Mouse (Mus musculus) erythroid progenitor cell, adult 5-6 weeks (primary cell): ENCODE results near the gene Zfp219. TPM values are rescaled to one million over a fixed set of nuclear protein-coding genes. Genes with fewer than 3 reads are reported as not detected.

ENCODE experiments used
- ATAC-seq: replicated peaks from 2 replicates; pipeline ENCODE4 v1.8.0; 2016; ENCODE audit warnings: moderate number of reproducible peaks, mild to moderate bottlenecking, moderate TSS enrichment, inconsistent platforms; ENCODE audit not compliant: poor library complexity, low FRiP score, severe bottlenecking
- total RNA-seq, 2 experiments: library from RNA; stranded (forward) in 1 of 2; stranded (reverse) in 1 of 2; fragments of 150-400 nt in 1 of 2; fragments of 186-747, 209-891 nt in 1 of 2; gene quantifications; 2 replicates each; pipeline versions ENCODE4 v1.2.3 to v1.2.4; 2015 to 2017; ENCODE audit warnings: low replicate concordance in 2 of 2

The Zfp219 gene
- total RNA-seq, 2 experiments from 2014 or later = 4.2 to 4.8 TPM

DNA sequence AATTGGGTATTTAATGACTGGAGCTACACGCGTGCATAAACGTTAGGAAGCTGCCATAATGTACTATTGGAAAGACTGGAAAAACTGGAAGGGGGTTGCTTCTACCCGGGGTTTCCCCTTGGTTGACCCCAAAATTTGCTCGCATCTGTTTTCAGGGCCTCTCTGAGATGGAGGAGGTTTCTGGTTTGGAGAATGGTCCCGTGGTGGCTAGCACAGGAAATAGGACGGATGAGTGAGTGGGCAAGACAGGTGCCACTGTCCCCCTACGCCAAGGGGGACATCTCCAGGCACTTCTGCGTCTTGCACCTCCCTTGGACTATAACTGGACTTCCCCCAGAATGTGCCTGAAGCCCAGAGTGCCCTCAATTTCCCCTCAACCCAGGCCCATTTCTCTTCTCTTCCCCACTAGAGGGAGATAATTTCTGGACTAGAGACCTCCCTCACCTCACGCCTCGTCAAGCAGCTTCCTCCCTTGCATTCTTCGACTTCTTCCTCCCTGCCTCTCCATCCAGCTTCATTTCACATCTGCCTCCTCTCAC, 1.4 kb downstream of the Zfp219 start:
- ATAC-seq = peak; percentile 42

DNA sequence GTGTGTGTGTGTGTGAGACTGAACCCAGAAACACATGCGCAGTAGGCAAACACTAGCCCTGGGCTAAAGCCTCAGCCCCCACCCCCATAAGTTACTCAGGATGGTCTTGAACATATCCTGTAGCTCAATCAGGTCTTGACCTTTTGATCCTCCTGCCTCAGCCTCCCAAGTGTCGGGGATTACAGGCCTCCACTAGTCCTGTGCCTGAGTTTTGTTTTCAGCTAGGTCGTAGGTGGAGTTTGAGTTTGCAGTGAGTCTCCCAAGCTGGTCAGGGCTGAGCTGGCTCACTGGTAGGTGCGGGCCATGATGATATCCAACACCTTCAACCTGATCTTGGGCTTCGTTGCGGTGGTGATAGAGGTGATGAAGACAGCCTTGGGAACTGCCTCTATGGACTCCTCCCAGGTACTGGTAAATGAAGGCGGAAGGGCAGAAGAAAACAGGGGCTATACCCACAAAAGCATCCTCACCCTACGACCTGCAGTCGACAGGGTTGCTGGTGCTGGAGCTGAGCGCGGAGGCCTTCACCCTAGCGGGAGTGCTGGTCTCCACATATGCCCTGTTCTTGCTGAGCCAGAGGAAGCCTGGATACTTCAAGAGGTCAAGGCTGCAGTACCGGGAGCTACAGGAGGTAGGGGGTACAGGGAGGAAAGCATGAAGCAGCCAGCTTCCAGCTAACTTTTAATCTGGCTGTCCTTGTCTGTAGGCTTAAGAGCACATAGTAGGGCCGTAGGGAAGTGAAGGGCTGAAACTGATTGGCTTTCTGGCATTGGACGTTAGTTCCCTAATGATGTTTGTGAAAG, 2.1 kb downstream of the Zfp219 start:
- ATAC-seq = no peak

DNA sequence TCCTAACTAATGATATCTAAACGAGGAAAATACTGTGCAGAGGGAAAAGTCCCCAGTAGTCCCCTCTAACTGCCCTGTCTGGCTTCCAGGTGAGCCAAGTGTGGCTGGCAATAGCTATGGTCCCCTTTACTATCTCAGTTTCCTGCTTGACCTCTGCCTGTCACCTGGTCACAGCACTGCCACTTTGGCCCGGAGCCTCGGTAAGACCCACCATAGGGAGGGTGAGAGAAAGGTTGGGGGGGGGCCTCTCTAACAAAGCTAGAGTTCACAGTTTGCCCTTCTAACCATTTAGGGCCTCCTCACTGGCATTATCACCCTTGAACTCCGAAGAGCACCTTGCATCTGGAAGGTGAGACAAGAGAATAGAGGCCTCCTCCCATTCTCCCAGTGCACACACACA, 2.9 kb downstream of the Zfp219 start:
- ATAC-seq = no peak

DNA sequence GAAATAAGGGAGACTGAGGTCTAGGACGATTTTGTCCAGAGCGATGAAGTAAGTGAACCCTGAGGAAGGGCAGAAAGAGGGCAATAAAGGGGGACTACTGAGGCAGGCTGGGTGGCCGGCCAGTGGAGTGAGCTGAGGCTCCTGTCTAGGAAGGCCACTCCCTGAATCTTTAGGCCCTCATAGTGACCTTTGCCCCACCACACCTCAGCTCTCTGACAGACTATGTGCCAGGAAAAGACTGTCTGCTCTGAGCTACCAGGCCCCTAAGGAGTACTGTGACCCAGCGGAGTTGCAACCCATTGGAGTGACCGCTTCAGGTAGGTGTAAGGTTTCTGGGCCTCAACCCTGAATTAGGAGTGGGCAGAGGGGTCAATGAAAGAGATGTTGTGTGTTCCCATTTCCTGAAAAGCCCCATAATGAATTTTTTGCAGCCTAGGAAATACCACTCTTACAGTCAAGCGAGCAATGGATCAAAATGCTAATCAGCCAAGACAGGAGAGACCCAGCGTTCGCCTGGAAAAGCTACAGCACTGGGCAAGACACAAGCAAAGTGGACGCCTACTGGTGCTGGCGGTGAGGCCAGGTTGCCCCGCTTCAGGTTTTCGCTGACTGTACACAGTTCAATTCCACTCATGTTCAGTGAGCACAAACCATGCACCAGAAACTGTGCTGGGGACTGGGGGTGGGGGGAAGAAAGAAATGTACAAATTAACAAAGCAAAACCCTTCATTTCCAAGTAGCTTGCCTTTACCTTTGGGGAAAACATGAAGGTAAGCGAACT, 3.7 kb downstream of the Zfp219 start:
- ATAC-seq = no peak

DNA sequence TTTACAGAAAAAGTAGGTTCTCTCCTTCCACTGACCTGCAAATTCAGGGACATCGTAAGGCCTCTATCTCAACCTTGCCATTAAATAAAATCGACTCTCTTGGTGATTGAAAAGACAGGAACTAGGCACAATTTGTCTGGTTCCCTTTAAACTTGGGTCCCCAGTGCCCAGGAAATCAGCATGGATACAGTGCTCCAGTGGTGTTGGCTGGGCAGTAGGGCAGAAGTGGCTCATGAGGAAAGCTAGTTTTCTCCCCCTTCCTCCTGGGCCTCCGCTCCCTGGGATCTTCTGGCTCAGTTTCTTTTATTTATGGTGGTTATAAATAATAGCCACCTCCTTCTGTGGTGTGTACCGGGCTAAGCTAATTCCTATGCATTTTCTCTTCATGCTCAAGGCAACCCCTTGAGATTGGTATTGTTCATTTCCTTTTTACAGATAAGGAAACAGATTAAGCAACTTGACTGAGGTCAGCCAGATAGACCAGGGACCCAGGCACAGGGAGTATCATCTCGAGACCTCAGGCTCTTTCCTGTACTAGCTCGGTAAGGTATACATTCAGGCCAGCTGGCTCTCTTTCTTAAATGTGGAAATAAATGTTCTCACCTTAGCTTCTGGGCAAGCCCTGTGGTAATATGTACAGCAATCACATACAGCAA, 5.0 kb downstream of the Zfp219 start, which contains the start of gene Tmem253:
TSS of gene Tmem253 (plus strand) at position 214 of the 656 bp plus-strand sequence.
- no peak for ATAC-seq

DNA sequence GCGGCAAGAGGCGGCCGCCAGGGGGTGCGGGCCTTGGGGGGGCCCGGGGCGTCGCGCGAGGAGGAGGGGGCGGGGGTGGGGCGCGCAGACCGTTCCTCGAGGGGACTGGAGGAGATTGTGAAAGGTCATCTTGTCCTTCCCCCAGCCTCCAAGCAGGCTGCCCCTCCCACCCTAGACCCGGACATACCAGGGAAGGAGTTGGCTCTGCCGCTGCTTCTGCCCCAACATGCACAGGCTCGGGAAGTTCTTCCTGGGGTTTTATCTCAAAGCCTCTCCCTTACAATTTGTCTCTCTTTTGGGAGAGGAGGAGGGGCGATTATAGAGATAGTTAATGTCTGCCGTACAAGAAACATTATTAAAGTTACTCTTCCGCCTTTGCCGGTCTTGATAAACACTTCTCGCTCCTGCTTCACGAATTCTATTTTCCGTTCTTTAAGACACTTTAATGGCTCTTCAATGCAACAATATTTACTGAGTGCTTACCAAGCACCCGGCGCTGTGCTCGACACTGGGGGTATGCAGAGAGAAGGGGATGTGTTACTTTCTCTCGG, 5.7 kb downstream of the Zfp219 start:
- no peak for ATAC-seq

DNA sequence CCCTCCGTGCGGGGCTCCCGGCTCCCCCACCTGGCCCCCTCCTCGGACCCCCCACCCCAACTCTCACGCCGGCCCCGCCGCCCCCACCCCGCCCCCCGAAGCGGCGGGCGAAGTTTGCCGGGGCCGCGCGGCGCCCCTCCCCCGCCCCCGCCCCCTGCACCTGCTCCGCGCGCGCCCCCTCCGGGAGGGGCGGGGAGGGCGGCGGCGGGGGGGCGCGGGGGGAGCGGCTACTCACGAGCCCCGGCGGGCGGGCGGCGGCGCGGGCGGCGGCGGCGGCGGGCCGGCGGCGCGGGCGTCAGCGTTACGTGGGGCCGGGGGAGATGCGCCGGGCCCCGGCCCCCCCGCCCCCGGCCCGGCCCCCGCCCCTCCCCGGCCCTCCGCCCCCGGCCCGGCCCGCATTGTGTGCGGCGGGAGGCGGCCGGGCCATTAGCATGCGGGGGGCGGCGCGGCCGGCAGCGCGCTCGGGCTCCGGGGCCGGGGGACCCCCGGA, 6.2 kb downstream of the Zfp219 start:
- ATAC-seq = no peak

DNA sequence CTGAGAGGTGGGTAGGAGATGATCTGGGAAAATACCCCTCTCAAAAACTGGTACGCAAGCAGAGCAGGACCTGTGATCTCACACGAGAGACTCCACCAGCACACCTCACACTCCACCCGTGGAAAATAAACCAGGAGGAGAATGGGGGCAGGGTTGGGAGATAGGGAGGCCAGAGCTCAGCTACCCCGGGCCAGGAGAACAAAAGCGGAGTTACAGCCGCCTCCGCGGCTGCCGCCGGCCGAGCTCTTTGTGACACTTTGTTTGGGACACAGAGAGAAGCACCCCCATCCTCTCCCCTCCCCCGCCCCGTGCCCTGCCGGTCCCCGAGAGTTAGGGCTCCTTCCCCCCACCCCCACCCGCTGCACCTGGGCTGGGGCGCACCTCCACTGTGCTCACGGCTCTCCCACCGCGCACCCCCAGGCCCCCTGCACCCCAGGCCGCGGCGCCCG, 6.7 kb downstream of the Zfp219 start:
- no peak for ATAC-seq

DNA sequence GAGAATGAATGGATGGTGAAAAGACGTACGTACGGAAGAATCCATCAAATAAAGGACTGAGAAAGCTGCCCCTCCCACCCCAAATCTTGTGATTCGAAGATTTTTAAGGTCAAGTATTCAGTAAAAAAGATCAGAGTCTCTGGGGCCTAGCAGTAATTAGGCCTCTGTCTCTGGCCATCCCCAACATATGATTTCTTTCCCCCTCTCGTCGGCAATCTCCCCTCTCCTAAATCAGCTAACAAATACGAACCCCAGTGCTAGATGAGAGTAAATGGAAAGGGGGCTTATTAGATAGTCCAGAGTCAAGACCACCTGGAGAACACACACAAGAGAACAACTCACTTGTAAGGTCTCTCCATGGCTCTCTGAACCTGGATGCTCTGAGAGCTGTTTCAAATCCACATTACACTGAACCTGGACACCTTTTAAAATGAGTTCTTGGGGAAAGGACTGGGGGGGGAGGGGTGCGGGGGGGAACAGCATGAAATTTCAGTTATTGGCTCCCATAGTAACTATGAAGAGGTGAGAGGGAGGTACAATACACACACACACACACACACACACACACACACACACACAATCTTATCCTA, 7.4 kb downstream of the Zfp219 start:
- no peak for ATAC-seq

DNA sequence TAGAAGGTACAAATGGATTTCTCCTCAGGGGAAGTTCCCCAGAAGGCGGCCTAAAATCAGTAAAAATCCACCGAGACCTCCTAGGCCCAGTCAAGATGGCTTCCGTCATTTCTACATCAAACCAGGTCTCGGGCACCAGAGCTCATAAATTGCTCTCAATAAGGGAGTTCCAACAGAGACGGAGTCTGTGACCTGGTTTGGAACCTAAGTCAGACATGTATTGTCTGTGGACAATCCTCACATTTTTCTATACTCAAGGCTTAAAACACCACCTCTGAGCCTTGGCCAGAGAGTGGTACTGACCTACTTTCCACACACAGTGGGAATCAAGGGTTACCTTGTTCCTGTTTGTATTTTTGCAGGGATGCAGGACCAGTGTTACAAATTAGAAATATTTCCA, 8.0 kb downstream of the Zfp219 start:
- no peak for ATAC-seq

DNA sequence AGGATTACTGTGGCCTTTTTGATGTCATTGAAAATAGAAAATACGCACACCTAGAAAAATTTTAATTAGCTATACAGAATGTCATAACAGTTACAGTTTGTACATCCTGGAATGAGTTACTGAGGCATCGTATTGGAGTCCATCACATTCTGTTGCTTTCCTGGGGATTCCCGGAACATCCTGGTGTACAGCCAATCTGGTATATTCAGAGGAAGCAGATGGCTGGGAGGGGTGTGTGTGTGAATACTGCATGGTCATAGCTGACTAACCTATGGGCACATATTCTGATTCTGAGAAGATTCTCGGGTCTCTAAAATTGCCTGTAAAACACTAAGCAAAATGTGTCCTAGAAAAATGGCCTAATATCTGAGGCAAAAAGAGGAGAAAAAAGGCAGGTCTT, 8.4 kb downstream of the Zfp219 start:
- ATAC-seq = no peak

DNA sequence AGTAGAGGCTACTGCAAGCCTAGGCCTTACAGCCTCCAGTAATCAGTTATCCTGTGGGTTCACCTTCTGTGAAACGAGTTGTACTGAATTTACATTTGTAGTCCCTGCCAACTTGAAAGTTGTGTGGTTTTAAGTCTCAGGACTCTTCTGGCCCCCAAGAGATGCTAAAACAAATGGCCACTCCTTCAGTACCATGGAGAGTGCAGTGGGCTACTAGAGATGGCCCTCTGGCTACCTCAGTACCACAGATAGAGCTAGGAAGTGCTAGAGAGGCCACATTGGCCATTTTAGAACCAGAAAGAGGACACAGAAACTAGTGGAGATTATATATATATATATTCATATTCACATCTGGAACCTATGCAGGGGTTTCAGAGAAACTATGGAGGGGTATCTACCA, 8.8 kb downstream of the Zfp219 start:
- no peak for ATAC-seq

DNA sequence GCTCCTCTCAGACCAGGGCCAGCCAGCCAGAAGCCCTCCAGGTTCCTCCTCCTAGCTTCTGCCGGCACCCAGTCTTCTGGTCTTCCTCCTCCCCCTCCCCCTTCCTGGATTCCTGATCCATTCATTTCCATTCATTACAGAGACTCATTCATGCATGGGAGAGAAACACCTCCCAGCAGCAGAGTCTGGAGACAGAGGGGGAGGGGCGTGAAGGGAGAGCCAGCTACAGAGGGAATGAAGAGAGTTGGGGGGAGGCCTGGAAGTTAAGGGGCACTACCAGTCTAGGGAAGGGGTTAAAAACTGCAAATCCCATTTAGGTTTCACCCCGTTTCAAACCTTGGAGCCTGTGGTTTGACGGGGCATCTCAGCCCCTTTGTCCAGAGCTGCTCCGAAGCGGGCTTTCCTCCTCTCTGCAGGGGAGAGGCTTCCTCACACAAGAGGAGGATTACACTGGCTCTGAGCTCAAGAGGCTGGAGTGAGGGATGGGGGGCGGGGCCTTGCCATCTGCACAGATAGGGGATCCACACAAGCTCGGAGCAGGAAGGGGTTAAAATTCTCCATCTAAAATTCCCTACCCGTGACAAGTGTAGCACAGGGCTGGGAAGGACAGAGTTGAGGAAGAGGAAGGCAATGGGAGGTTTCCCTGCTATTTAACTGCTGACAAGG, 10.0 kb downstream of the Zfp219 start:
- no peak for ATAC-seq

DNA sequence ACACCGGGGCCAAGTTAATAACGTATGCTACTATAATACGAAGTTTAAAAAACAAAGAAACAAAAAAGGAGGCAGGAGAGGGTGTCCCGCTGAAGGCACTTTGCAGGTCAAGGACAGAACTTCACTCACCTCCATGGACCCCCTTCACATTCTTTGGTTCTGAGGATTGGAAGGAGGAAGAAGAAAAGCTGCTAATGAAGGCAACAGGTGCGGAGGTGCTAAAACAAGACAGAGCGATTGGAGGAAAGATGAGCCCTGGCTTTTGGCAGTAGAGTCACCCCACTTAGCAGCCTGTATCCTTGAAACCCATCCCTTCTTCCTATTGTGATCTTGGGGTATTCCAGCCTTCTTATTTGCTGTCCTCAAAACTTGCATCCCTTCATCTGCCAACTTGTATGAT, 10.7 kb downstream of the Zfp219 start:
- ATAC-seq = no peak

DNA sequence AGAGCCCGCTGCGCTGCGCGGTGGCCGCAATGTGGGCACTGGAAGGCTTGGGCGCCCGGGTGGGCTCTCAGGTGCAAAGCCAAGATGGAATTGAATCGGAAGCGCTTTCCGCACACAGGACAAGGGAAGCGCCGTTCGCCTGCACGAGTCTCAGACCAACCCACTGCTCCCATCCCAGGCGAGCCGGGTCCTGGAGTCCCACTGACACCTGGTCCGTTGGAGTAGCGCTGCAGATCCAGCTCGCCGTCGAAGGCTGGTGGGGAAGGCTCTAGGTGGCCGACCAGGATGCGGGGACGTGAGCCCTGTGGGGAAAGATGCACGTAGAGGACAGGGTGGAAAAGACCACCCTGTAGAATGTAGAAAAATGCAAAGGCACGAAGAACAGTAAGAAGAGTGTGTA, 11.2 kb downstream of the Zfp219 start:
- no peak for ATAC-seq

DNA sequence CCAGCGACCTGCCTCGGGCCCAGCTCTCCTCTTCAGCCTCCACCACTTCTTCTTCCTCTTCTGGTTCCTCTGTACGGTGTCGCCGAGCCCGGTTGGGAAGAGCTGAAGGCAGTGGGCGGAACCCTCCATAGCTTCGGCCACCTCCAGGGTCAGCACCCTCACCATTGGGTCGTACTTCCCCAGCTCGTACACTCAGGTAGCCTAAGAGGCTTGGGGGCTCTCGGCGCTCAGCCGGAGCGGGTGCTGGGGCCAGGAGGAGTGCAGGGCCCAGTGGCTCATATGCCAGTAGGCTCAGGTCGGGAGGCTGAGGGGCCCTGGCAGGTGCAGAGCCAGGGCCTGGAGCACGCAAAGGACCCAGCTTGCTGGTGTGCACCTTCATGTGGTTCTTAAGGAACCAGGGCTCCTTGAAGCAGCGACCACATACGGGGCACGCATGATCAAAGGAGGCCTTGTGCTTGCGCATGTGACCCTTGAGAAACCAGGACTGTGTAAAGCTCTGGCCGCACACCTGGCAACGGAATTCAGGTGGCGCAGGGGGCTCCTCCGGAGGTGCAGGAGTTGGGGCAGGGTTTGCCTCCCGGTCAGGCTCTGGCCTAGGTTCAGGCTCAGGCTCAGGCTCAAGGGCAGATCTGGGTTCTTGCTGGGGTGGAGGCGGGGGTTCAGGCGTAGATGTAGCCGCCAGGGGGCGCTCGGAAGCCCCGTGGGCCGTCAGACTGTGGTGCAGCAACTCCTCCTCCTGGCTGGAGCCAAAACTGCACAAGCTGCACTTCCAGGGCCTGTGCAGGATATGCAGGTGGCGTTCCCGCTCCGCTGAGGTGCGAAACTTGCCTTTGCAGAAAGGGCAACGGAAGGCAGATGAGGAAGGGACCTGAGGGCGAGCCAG, 12.0 kb downstream of the Zfp219 start:
- ATAC-seq = peak; percentile 94

DNA sequence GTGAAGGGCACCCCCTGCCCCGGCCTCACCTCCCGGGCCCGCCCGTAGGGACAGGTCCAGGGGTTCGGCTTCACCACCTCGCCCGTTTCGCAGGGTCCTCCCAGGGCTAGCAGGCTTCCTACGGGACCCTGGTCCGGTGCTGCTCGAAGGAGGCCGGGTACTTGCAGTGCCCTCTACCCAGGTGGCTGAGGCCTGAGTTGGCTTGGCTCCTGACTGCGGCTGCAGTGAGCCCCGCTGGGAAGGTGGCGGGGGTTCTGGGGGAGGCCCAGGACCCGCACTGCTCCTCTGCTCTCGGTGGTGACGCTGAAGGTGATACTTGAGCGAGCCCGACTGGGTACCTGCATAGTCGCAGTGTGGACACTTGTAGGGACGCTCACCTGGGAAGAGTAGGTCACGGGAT, 13.8 kb downstream of the Zfp219 start:
- no peak for ATAC-seq

DNA sequence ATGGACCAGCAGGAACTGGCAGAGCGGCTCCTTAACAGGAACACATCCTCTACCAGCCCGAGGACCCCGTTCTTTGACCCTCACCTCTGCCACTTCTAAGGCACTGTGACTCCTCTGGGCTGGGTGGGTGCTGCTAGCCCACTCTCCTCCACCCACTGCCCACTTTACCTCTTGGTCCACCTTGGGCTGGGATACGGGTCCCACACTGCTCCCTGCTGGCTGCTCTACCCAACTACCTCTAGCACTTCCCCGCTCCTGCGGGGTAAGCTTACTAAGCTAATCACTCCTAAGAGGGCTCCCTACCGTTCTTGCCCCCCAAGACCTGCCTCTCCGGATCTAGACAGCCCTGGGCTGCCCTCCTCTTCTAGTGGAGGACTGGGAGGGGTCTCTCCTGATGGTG, 14.3 kb downstream of the Zfp219 start:
- no peak for ATAC-seq
